Mouse (Mus musculus) myocyte (in vitro differentiated cells): ENCODE results near the gene Atp13a2. TPM values are rescaled to one million over a fixed set of nuclear protein-coding genes. Genes with fewer than 3 reads are reported as not detected.

Experiments
- H3K27me3 ChIP-seq: one replicate; pipeline ENCODE4 v1.6.1; 2011; ENCODE audit not compliant: control insufficient read depth, insufficient read depth, insufficient read length
- H3K36me3 ChIP-seq: one replicate; pipeline ENCODE4 v1.6.1; 2011; ENCODE audit not compliant: control insufficient read depth, insufficient read depth
- H3K4me2 ChIP-seq: one replicate; pipeline ENCODE4 v1.6.1; 2011; ENCODE audit warnings: low read depth, control low read depth
- H3K4me3 ChIP-seq: one replicate; pipeline ENCODE4 v1.5.1; 2011; ENCODE audit warnings: mild to moderate bottlenecking, control low read depth, moderate library complexity
- H3K79me2 ChIP-seq: one replicate; pipeline ENCODE4 v1.6.1; 2011; ENCODE audit not compliant: control insufficient read depth, insufficient read depth
- H3ac ChIP-seq: one replicate; pipeline ENCODE4 v1.6.1; 2011; ENCODE audit not compliant: control insufficient read depth, insufficient read length
- CEBPB ChIP-seq: IDR thresholded peaks from 2 replicates; pipeline ENCODE4 v1.6.1; 2011; ENCODE audit warnings: mild to moderate bottlenecking, moderate library complexity; ENCODE audit not compliant: poor library complexity, insufficient read depth, severe bottlenecking
- E2F4 ChIP-seq: IDR thresholded peaks from one replicate; pipeline ENCODE4 v1.6.1; 2011; ENCODE audit warnings: mild to moderate bottlenecking, control low read depth, moderate library complexity; ENCODE audit not compliant: insufficient read depth
- MAX ChIP-seq: IDR thresholded peaks from one replicate; pipeline ENCODE4 v1.6.1; 2011; ENCODE audit warnings: low read depth, mild to moderate bottlenecking, control low read depth
- MYOD1 ChIP-seq, 3 experiments: IDR thresholded peaks; one replicate each; pipeline ENCODE4 v1.6.1; 2011; ENCODE audit warnings: control low read depth in 2 of 3, low read depth in 2 of 3, mild to moderate bottlenecking in 2 of 3, moderate library complexity in 1 of 3; ENCODE audit not compliant: insufficient read length in 2 of 3, control insufficient read depth in 1 of 3
- MYOG ChIP-seq, 3 experiments: IDR thresholded peaks; one replicate each; pipeline ENCODE4 v1.6.1; 2011; ENCODE audit warnings: control low read depth in 2 of 3, low read depth in 2 of 3, mild to moderate bottlenecking in 2 of 3; ENCODE audit not compliant: insufficient read length in 2 of 3, control insufficient read depth in 1 of 3, insufficient read depth in 1 of 3
- POLR2A ChIP-seq: IDR thresholded peaks from one replicate; pipeline ENCODE4 v1.6.1; 2011; ENCODE audit warnings: low read depth, mild to moderate bottlenecking, control low read depth, moderate library complexity; ENCODE audit not compliant: insufficient read length
- POLR2AphosphoS2 ChIP-seq: IDR thresholded peaks from one replicate; pipeline ENCODE4 v1.6.1; 2011; ENCODE audit warnings: low read depth, control low read depth; ENCODE audit not compliant: insufficient read length
- REST ChIP-seq: IDR thresholded peaks from one replicate; pipeline ENCODE4 v1.6.1; 2011; ENCODE audit warnings: mild to moderate bottlenecking, control low read depth, moderate library complexity; ENCODE audit not compliant: insufficient read depth, insufficient read length
- SRF ChIP-seq: IDR thresholded peaks from one replicate; pipeline ENCODE4 v1.6.1; 2011; ENCODE audit warnings: low read depth; ENCODE audit not compliant: control insufficient read depth, insufficient read length
- TCF12 ChIP-seq: IDR thresholded peaks from one replicate; pipeline ENCODE4 v1.6.1; 2011; ENCODE audit warnings: mild to moderate bottlenecking, control low read depth; ENCODE audit not compliant: poor library complexity, insufficient read depth, severe bottlenecking
- TCF3 ChIP-seq: IDR thresholded peaks from one replicate; pipeline ENCODE4 v1.6.1; 2011; ENCODE audit warnings: low read depth, control low read depth; ENCODE audit not compliant: insufficient read length
- USF1 ChIP-seq: IDR thresholded peaks from one replicate; pipeline ENCODE4 v1.6.1; 2011; ENCODE audit warnings: low read depth, mild to moderate bottlenecking, control low read depth, moderate library complexity
- polyA plus RNA-seq: library from polyadenylated mRNA; unstranded; fragments of >200 nt; fragmentation: generic; extraction: Trizol; gene quantifications from one replicate; pipeline ENCODE4 v1.2.1, GENCODE M21; 2012; ENCODE audit warnings: missing spikeins

Atp13a2 gene
- polyA plus RNA-seq, 1 experiment, result 22.0 TPM

GRCm38 (mm10) chr4:140959128-140959679 lies 27.5 kb upstream of the Atp13a2 start:
- Histone ChIP-seq H3ac (no peak overlapping the region), H3K4me3 (no peak overlapping the region), H3K79me2 (peaks cover 28% of the 10 kb centered on the region), H3K27me3 (no peaks in the 10 kb centered on the region), H3K36me3 (no peaks in the 10 kb centered on the region), H3K4me2 (no peak overlapping the region)
- TF ChIP-seq E2F4 (no peak), TCF12 (no peak), POLR2AphosphoS2 (no peak), MYOD1 (IDR thresholded peaks at IDR 0.05; ENCODE audit: control insufficient read depth in 1 of 3, insufficient read length in 2 of 3, low read depth in 2 of 3) (no peak), CEBPB (no peak), POLR2A (no peak), REST (no peak), TCF3 (no peak), MAX (no peak), USF1 (no peak), MYOG (IDR thresholded peaks at IDR 0.05; ENCODE audit: control insufficient read depth in 1 of 3, insufficient read depth in 1 of 3, insufficient read length in 2 of 3, low read depth in 2 of 3) (no peak), SRF (no peak)

GRCm38 (mm10) chr4:140959715-140960479 lies 26.8 kb upstream of the Atp13a2 start:
- H3K4me3 ChIP-seq, result peak overlapping the region; percentile 87
- peak overlapping the region; percentile 97 for H3K4me2 ChIP-seq
- no peaks in the 10 kb centered on the region for H3K36me3 ChIP-seq
- H3K79me2 ChIP-seq, result peaks cover 31% of the 10 kb centered on the region
- H3K27me3 ChIP-seq, result no peaks in the 10 kb centered on the region
- TF ChIP-seq CEBPB (0 out of 2 replicates have a peak, but pooled peaks have one; percentile 62), TCF12 (no peak), POLR2A (no peak), E2F4 (no peak), MYOD1 (IDR thresholded peaks at IDR 0.05; ENCODE audit: control insufficient read depth in 1 of 3, insufficient read length in 2 of 3, low read depth in 2 of 3) (no peak)
- H3ac ChIP-seq, result no peak overlapping the region

DNA sequence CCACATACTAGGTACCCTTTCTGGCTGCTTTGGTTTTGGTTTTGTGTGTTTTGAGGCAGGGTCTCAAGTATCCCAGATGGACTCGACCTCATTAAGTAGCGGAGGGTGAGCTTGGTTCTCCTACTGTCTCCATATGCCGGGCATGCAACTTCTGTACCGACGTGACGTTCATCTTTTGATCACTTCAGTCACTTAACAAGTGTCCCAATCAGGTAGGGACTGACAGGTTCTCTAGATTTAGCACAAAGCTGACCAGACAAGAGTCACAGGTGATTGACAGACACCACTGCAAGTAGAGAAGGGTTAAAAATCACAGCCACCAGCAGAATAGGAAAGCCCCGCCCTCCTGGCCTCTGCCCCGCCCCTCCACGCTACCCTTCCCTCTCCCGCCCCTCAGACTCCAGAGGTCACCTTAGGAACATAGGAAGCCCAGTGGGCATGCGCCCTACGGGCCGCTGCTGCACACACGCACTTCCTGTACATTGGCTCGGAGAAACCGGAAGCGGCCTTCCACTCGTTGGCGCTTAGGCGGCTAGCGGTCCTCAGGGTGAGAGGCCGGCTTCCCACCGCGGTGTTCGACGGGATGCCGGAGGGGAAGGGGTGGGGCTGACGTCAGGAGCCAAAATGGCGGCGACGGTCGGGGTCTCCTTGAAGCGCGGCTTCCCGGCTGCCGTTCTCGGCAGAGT lies 25.7 kb upstream of the Atp13a2 start, which contains the start of gene Sdhb:
Gene Sdhb (plus strand): TSS at position 423 of the 686 bp plus-strand sequence.
- Histone ChIP-seq H3K4me3 (peak within 1 kb of the TSS; percentile 87), H3K36me3 (peaks cover 3% of the 10 kb centered on the region), H3K27me3 (no peaks in the 10 kb centered on the region), H3ac (peak within 1 kb of the TSS; percentile 83), H3K4me2 (peak within 1 kb of the TSS; percentile 97), H3K79me2 (peaks cover 41% of the 10 kb centered on the region)
- TF ChIP-seq POLR2A (peak; percentile 85), REST (no peak), MYOG (IDR thresholded peaks at IDR 0.05; ENCODE audit: control insufficient read depth in 1 of 3, insufficient read depth in 1 of 3, insufficient read length in 2 of 3, low read depth in 2 of 3) (no peak), POLR2AphosphoS2 (peak; percentile 66), TCF3 (no peak)

DNA sequence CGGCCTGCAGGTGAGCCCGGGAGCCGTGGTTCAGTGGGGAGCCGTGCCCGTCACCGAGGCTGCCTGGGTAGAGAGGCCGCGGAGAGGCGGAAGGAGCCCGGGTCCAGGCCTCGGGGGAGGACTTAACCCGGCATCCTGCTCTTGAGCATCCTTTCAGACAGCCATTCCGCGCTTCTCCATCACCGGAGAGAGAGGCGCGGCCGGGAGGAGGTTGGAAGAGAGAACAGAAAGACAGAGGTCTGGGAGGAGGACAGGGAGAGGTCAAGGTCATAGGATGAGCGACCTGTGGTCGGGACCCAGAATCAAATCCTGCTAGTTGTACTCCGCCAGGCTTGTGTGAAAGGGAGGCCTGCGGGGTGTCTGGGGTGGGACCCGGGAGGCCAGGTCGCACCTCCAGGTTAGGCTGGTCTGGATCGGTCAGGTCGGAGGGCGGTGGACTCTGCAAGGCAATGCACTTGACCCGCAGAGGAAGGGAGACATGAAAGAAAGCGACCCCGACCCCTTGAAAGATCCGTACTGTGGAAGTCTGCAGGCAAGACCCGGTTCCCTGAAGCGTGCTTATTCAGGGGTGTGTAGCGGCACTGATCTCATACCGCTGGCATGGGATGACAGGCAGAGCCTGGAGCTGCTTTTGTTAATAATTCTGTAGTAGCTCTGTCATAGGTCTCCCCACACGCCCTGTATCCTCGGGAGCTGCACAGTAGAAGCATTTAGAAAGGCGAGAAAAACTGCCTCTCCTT lies 25.0 kb upstream of the Atp13a2 start:
- Histone ChIP-seq H3K36me3 (peaks cover 10% of the 10 kb centered on the region), H3K4me2 (peak overlapping the region; percentile 78), H3K79me2 (peaks cover 46% of the 10 kb centered on the region), H3K4me3 (peak overlapping the region; percentile 87), H3ac (peak overlapping the region; percentile 83), H3K27me3 (no peaks in the 10 kb centered on the region)
- TF ChIP-seq POLR2AphosphoS2, result no peak
- no peak for TF ChIP-seq MAX
- TF ChIP-seq SRF, result no peak
- no peak for TF ChIP-seq USF1
- no peak for TF ChIP-seq TCF12
- TF ChIP-seq MYOG (IDR thresholded peaks at IDR 0.05; ENCODE audit: control insufficient read depth in 1 of 3, insufficient read depth in 1 of 3, insufficient read length in 2 of 3, low read depth in 2 of 3), result no peak
- TF ChIP-seq REST, result no peak
- TF ChIP-seq CEBPB, result no peak
- no peak for TF ChIP-seq MYOD1 (IDR thresholded peaks at IDR 0.05; ENCODE audit: control insufficient read depth in 1 of 3, insufficient read length in 2 of 3, low read depth in 2 of 3)
